Mouse (Mus musculus) gastrocnemius, adult 18-20 months (tissue): ENCODE results near the gene Cdc6. TPM values are rescaled to one million over a fixed set of nuclear protein-coding genes. Genes with fewer than 3 reads are reported as not detected.
"Not testable (repeated sequence)": the region's sequence is repeated elsewhere in the genome, so short reads cannot be mapped to it uniquely, and the experiment has no call there.

ENCODE experiments used
- DNase-seq: peaks from one replicate; pipeline ENCODE4 v3.0.0; 2021; ENCODE audit warnings: low spot score
- total RNA-seq, 2 experiments: library from RNA; stranded (reverse); gene quantifications; 2 replicates each; pipeline ENCODE4 v1.2.3; 2021

Cdc6 gene
- total RNA-seq, 2 experiments from 2014 or later, result 0.09 to 0.26 TPM

DNA sequence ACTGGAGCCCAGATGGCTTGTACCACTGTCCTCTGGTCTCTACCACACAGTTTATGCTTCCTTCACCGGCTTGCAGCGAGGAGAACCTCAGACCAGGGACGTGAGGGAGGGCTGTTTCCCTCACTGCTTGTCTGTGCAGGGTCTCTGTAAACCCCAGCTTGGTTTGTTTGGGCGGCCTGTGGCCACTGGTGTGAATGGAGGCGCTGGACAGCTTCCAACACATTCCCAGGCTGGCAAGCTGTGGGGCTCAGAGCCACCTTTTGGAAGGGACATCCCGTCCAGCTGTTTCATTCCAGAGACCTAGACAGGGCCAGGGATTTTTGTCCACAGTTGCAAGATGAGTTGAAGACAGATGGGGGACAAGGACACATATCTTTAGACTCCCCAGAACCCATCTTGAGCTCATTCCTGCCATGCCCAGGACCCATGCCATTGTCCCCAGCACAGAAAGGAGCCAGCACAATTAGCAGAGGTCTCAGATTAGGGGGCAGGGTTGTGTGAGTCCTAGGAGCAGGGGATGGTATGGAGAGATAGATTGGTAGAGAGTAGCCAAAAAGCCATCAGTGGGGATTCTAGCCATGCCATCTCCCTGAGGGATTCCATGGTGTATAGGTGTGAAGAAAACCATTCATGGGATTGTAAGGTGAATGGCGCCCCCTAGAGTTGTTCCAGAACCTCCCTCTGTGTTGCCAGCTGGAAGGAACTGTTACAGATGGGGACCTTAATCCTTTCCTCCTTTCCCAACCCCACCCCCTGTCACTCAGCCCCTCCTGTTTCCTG, 24.1 kb downstream of the Cdc6 start:
- DNase-seq, result peak; percentile 40

- no peak for DNase-seq
Observed at GRCm38 (mm10) chr11:98932293-98933091, 24.9 kb downstream of the Cdc6 start.

DNA sequence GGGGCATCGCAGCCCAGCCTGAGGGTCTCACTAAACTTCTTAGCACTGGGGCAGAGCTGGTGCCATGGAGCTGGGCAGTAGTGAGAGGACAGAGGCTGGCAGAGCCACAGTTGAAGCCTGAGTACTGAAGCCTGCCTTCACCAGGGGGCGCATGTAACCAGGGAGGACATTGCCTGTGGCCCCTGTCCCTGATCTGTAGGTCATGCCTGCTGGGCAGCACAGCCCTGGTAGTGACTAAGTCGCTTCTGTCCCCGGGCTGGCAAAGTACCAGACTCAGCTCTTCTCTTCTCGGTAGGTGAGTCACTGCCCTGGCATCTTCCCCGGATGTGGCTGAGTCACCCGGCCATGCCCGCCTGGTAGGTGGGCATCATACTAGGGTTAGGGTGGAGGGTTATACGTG, 25.6 kb downstream of the Cdc6 start:
- peak; percentile 84 for DNase-seq

DNA sequence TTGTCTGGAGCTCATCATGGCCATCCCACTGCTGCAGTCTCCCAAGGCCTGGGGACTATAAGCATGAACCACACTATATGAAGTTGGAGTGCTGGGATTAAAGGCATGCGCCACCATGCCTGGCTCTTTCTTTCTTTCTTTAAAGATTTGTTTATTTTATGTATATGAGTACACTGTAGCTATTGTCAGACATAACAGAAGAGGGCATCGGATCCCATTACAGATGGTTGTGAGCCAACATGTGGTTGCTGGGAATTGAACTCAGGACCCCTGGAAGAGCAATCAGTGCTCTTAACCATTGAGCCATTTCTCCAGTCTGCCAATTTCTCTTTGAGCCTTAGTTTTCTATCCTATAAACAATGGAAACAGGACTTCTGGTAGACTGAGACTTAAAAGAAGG, 26.2 kb downstream of the Cdc6 start:
- not testable (repeated sequence) for DNase-seq

- DNase-seq, result no peak
Observed at GRCm38 (mm10) chr11:98934367-98934766, 26.8 kb downstream of the Cdc6 start.

- no peak for DNase-seq
Observed at GRCm38 (mm10) chr11:98935123-98935522, 27.5 kb downstream of the Cdc6 start.

DNA sequence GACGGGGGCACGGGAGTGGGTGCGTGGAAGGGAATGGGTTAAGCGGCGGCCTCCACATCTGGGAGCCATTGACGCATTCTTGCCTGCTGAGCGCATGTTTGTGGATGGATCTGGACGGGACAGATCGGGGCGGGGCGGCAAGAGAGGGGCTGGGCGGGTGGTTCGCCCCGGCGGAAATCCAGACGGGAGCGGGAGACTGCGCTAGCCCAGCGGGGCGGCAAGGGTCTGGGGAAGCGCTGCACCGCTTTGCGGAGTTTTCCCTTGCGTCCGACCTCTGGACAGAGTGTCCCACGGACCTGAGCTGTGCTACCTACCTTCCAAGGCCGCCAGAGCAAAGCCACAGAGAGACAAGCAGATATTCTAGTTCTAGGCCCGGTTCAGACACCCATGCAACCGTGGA, 28.6 kb downstream of the Cdc6 start:
- peak; percentile 78 for DNase-seq

DNA sequence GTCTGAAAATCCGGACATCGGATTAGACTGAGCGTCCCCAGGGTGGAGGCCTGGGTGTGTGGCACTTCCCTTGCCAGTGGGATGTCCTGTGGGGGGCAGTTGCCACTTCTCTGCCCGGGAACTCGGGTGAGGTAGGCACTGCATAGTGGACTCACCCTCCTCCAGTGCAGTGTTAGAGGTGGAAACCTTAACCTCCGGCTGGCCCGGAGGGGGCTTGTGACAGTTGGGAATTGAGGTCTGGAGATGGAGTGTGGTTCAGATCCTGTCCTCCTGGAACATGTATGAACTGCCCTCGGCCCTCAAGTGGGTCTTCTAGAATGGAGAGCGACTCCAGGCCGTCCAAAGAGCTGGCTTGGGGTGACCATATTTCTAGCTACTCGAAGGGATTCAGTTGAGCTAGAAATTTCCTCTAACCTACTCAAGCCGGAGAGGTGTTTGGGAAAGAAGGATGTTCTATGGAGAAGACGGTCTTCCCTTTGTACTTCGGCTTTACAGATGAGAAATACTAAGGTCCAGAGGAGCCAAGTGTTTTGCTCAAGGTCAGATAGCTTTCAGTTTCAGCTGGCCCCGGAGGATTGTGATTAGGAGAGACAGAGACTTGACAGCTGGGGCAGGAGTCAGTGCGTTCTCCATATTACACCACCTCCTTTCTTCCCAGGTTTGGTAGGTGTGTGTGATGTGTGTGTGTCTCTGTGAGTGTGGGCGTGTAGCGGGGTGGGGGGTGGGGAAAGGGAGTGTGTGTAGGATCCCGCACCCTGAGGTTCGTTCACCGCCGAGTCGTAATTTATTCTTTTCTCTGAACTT, 29.2 kb downstream of the Cdc6 start:
- no peak for DNase-seq

- DNase-seq, result peak; percentile 91
Observed at GRCm38 (mm10) chr11:98937410-98937913, 29.9 kb downstream of the Cdc6 start.

GRCm38 (mm10) chr11:98937914-98938694, 30.5 kb downstream of the Cdc6 start:
- no peak for DNase-seq

- no peak for DNase-seq
Observed at GRCm38 (mm10) chr11:98938701-98939083, 31.1 kb downstream of the Cdc6 start.

DNA sequence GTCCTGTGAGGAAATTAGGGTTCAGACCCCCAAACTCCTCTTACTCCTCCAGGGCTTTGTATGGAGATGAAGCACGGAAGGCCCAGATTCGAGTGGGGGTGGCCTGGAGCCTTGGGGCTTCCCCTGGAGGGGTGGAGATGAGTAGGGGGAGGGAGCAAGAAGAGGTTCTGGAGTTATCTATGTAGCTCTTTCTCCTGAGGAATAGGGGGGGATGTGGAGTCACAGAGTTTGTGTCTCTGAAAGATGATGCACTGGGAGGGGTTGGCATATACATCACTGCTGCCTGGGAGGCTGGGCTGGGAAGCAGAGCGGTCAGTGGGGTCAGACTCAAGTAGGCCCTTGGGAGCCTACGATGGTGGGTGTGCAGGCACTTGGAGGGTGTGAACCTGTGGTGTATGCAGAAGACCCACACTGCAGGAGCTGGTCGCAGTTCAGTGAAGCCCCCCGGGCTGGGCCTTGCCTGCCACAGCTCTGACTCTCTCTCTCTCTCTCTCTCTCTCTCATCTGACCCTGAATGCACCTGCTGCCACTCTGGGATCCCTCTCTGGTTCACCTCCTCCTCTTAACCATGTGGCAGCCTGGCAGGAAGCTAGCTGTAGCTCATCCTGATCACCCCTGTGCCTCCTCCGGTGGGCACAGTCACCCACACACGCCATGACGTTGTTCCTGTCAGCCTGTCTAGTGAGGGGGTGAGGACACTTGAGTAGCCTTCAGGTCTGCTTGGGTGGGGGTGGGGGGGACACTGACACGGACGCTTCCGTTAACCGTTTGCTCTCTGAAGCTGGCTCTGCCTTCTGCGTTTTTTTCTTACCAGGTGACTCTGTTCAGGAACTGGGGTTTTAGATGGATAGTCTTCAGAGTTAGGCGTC, 31.7 kb downstream of the Cdc6 start:
- no peak for DNase-seq

DNA sequence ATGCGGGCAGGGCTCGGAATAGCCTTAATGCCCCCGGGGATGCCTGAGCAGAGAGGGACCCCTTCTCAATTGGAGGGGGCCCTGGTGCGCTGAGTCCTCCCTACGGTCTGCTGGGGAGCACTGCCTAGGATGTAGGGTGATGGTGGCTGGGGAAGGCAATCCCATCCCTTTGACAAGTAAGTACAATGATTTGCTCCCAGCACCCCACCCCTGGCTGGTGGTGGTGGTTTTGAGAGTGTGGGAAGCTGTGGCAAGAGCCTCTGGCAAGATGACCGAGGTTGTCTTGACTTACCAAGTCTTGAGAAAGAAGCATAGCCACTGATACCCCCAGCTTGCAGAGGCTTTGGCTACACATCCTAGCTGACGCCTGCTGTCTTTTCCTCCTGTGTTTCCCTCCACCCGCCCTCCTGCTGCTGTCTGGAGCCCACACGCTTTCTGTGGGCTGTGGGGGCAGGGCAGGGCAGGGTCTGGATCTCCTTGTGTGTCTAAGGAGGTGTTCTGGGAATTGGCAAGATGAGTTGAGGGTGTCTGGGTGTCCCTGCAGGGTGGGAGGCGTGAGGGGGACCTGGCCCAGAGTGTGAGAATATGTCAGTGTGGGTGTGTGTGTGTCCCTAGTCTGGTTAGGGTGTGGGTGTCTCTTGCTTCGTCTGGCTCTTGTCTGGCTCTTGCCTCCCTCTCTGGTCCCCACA, 32.5 kb downstream of the Cdc6 start:
- DNase-seq, result no peak

GRCm38 (mm10) chr11:98940776-98941175, 33.2 kb downstream of the Cdc6 start:
- DNase-seq, result no peak

DNA sequence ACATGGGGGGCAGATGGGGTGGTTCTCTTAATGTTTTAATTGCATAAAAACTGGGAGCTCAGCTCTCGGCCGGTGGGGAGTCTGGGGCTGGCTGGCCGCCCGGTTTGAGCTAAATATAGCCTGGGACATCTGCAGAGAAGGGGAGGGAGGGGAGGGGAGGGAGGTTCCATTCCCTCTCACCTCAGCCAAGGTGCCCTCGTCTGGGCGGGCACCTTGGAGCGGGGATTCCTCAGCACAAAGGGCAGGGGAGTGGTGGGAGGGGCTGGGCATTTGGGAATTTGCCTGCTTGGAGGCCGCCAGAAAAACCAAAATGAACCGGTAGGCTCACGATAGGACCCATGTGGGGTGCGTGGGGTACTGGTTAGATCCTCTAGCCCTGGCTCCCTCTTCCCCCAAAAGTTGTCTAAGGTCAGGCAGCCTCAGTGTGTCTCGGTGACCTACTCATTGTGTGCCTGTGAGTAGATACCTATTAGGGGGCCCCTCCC, 33.8 kb downstream of the Cdc6 start:
- no peak for DNase-seq

DNA sequence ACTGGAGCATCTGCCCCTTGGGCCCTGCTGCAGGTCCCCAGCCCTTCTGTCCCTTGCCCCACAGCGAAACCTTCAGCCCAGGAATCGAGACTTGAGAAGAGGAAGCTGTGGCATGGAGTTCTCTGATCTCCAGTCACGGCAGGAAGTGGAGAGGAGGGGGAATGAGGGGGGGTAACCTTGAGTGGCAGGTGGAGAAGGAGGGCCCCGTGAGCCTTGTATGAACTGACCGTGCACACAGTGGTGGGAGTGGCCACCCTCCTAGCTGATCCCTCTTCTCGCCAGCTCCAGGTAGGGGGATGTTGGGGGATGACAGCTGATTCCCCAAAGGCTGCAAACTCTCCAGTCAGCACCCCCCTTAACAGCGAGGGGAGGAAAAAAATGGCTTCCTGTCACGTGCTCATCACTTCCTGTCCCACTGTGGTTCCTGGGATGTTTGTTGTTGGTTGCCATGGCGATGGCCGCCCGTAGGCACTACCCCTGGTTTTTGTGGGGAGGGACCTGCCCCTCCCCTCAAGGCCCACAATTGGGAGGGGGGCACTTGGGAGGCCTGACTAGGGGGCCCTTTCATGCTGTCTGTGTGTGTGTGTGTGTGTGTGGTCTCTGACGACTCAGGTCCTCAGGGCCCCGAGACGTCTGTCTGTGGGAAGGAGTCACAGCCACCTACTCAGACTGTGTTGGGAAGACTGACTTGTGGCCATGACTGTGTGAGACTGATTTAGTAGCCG, 34.4 kb downstream of the Cdc6 start:
- peak; percentile 86 for DNase-seq

DNA sequence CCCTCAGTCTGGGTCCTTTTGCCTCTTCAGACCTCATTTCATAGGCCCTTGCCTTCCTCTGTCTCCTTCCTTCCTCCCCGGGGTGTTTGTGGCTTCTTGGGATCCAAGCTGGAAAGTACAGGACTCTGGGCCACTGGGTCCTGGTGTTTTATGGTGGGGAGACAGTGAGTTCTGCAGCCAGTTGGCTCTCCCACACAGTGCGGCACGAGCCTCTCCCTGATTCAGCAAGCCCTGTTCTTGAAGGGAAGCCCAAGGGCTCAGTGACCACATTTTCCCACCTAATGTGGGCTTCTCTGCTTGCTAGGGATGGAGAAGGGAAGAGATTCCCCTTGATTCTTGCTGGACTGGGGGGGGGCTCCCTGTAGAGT, 34.9 kb downstream of the Cdc6 start:
- no peak for DNase-seq

DNA sequence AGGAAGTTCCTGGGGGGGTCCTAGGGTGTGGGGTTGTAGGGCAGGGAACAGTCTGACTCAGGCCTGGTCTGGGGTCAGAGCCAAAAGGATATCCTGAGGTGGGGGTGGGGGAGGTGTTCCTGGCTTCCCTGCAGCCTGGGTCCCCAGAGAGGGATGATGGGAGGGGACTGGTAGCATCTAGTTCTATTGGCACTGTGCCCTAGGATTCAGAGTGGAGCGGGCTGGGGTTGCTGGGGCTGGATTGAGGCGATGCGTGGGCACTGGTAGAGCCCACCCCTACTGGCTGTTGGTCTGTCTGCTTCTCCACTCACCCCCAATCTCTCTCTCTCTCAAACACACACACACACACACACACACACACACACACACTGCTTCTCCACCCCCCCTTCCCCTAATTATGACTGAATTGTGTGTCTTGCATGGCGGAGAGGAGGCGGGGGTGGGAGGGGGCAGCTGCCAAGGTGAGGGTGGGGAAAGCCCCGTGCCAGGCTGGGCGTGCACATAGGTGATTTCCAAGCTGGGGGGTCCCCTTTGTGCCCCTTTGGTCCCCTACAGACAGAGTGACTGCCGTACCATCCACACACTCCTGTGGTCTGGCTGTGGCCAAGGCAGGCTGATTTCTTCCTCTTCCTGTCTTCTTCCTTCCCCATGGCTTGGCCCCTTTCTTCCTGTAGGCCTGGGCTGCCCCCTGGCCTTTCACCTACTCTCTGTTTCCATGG, 35.5 kb downstream of the Cdc6 start:
- no peak for DNase-seq
